Mouse (Mus musculus): ENCODE measurements at regions not wholly inside any gene's neighbourhood (a gene's known extent, or its start where the extent isn't known, plus 50 kb on each side); places are given as distances from the start of the nearest gene placed in this dataset.
A peak's percentile ranks its signal among the peaks of the same experiment; 100 is the strongest.

- ATAC-seq = no peak
- H3K4me2 ChIP-seq (replicated peaks) = no peak overlapping the region
- 38% methylated on average over 8 of the region's 8 CpGs for WGBS
- H3K27me3 ChIP-seq (replicated peaks) = no peaks in the 10 kb centered on the region
- no peak overlapping the region for H3K9ac ChIP-seq
- no peaks in the 10 kb centered on the region for H3K36me3 ChIP-seq
- no peaks in the 10 kb centered on the region for H3K4me1 ChIP-seq (replicated peaks)
- no peak overlapping the region for H3K27ac ChIP-seq
- H3K9me3 ChIP-seq = no peaks in the 10 kb centered on the region
- no peak overlapping the region for H3K4me3 ChIP-seq (replicated peaks)
Measured at GRCm38 (mm10) chr1:121154616-121155015, 177.8 kb downstream of the Insig2 start.

- Histone ChIP-seq H3K9me3 (no peaks in the 10 kb centered on the region), H3K4me2 (replicated peaks) (no peak overlapping the region), H3K27ac (no peak overlapping the region), H3K9ac (no peak overlapping the region), H3K27me3 (replicated peaks) (no peaks in the 10 kb centered on the region; the same call in 1 of the 2 replicates), H3K4me1 (replicated peaks) (no peaks in the 10 kb centered on the region), H3K36me3 (no peaks in the 10 kb centered on the region), H3K4me3 (replicated peaks) (no peak overlapping the region)
- ATAC-seq = no peak
- WGBS = 33% methylated on average over 3 of the region's 3 CpGs
Measured at GRCm38 (mm10) chr1:121168651-121169050, 163.7 kb downstream of the Insig2 start.

GRCm38 (mm10) chr1:121176541-121176940, 155.8 kb downstream of the Insig2 start:
- H3K9ac ChIP-seq = no peak overlapping the region
- 5% methylated on average over 3 of the region's 3 CpGs for WGBS
- peaks cover 41% of the 10 kb centered on the region for H3K27me3 ChIP-seq (replicated peaks)

GRCm38 (mm10) chr1:121177136-121177907, 155.1 kb downstream of the Insig2 start:
- Histone ChIP-seq H3K27ac (no peak overlapping the region), H3K9ac (no peak overlapping the region), H3K4me1 (replicated peaks) (no peaks in the 10 kb centered on the region; the same call in 1 of the 2 replicates), H3K4me3 (replicated peaks) (no peak overlapping the region), H3K4me2 (replicated peaks) (no peak overlapping the region), H3K9me3 (no peaks in the 10 kb centered on the region), H3K27me3 (replicated peaks) (peaks cover 47% of the 10 kb centered on the region), H3K36me3 (no peaks in the 10 kb centered on the region)
- WGBS = 5% methylated on average over 22 of the region's 22 CpGs
- ATAC-seq = no peak

More at GRCm38 (mm10) chr1:121176541-121176940, 155.8 kb downstream of the Insig2 start:
- no peak overlapping the region for H3K27ac ChIP-seq
- no peaks in the 10 kb centered on the region for H3K36me3 ChIP-seq
- H3K4me3 ChIP-seq (replicated peaks) = no peak overlapping the region
- H3K9me3 ChIP-seq = no peaks in the 10 kb centered on the region
- H3K4me1 ChIP-seq (replicated peaks) = no peaks in the 10 kb centered on the region; the same call in 1 of the 2 replicates
- no peak for ATAC-seq
- H3K4me2 ChIP-seq (replicated peaks) = no peak overlapping the region

- under 1% methylated on average over 31 of the region's 31 CpGs for WGBS
- Histone ChIP-seq H3K4me2 (replicated peaks) (peak overlapping the region; percentile 41), H3K27me3 (replicated peaks) (peaks cover 49% of the 10 kb centered on the region), H3K4me3 (replicated peaks) (no peak overlapping the region), H3K27ac (no peak overlapping the region), H3K36me3 (no peaks in the 10 kb centered on the region), H3K9ac (no peak overlapping the region), H3K4me1 (replicated peaks) (no peaks in the 10 kb centered on the region; the same call in 1 of the 2 replicates), H3K9me3 (no peaks in the 10 kb centered on the region)
- ATAC-seq = no peak
Measured at GRCm38 (mm10) chr1:121177908-121178311, 154.5 kb downstream of the Insig2 start.

GRCm38 (mm10) chr1:121178611-121179245, 153.7 kb downstream of the Insig2 start:
- H3K4me1 ChIP-seq (replicated peaks) = no peaks in the 10 kb centered on the region; the same call in 1 of the 2 replicates
- no peak overlapping the region for H3K9ac ChIP-seq
- 1% methylated on average over 17 of the region's 17 CpGs for WGBS
- no peak overlapping the region for H3K4me2 ChIP-seq (replicated peaks)
- H3K36me3 ChIP-seq = no peaks in the 10 kb centered on the region
- H3K27me3 ChIP-seq (replicated peaks) = peaks cover 49% of the 10 kb centered on the region
- H3K27ac ChIP-seq = no peak overlapping the region
- no peak for ATAC-seq
- no peak overlapping the region for H3K4me3 ChIP-seq (replicated peaks)
- no peaks in the 10 kb centered on the region for H3K9me3 ChIP-seq

GRCm38 (mm10) chr1:121180273-121181030, 151.9 kb downstream of the Insig2 start:
- ATAC-seq = peak; percentile 47
- WGBS = 17% methylated on average over 20 of the region's 20 CpGs
- no peaks in the 10 kb centered on the region for H3K9me3 ChIP-seq
- no peak overlapping the region for H3K9ac ChIP-seq
- H3K4me2 ChIP-seq (replicated peaks) = no peak overlapping the region
- no peaks in the 10 kb centered on the region; the same call in 1 of the 2 replicates for H3K4me1 ChIP-seq (replicated peaks)
- no peak overlapping the region for H3K27ac ChIP-seq
- no peak overlapping the region for H3K4me3 ChIP-seq (replicated peaks)
- H3K27me3 ChIP-seq (replicated peaks) = peaks cover 44% of the 10 kb centered on the region
- no peaks in the 10 kb centered on the region for H3K36me3 ChIP-seq

- H3K4me1 ChIP-seq (replicated peaks) = no peaks in the 10 kb centered on the region
- H3K4me3 ChIP-seq (replicated peaks) = no peak overlapping the region
- WGBS = 34% methylated on average over 2 of the region's 2 CpGs
- no peak overlapping the region for H3K4me2 ChIP-seq (replicated peaks)
- H3K9ac ChIP-seq = no peak overlapping the region
- H3K27me3 ChIP-seq (replicated peaks) = no peaks in the 10 kb centered on the region
- H3K9me3 ChIP-seq = no peaks in the 10 kb centered on the region
- H3K36me3 ChIP-seq = no peaks in the 10 kb centered on the region
- no peak overlapping the region for H3K27ac ChIP-seq
- no peak for ATAC-seq
Measured at GRCm38 (mm10) chr1:121188895-121189294, 143.5 kb downstream of the Insig2 start.

- no peak overlapping the region for H3K27ac ChIP-seq
- no peaks in the 10 kb centered on the region for H3K27me3 ChIP-seq (replicated peaks)
- H3K36me3 ChIP-seq = no peaks in the 10 kb centered on the region
- no peaks in the 10 kb centered on the region for H3K4me1 ChIP-seq (replicated peaks)
- no peak overlapping the region for H3K4me2 ChIP-seq (replicated peaks)
- H3K9ac ChIP-seq = no peak overlapping the region
- no peaks in the 10 kb centered on the region for H3K9me3 ChIP-seq
- no peak for ATAC-seq
- 88% methylated on average over 4 of the region's 4 CpGs for WGBS
- H3K4me3 ChIP-seq (replicated peaks) = no peak overlapping the region
Measured at GRCm38 (mm10) chr1:121194800-121195199, 137.6 kb downstream of the Insig2 start.

GRCm38 (mm10) chr1:121215843-121216242, 116.5 kb downstream of the Insig2 start:
- 25% methylated on average over 2 of the region's 2 CpGs for WGBS
- Histone ChIP-seq H3K9ac (no peak overlapping the region), H3K4me1 (replicated peaks) (no peaks in the 10 kb centered on the region), H3K4me2 (replicated peaks) (no peak overlapping the region), H3K4me3 (replicated peaks) (no peak overlapping the region), H3K36me3 (no peaks in the 10 kb centered on the region), H3K9me3 (no peaks in the 10 kb centered on the region), H3K27ac (no peak overlapping the region), H3K27me3 (replicated peaks) (no peaks in the 10 kb centered on the region)
- ATAC-seq = no peak

- H3K36me3 ChIP-seq = no peaks in the 10 kb centered on the region
- H3K9me3 ChIP-seq = no peaks in the 10 kb centered on the region
- no peaks in the 10 kb centered on the region for H3K27me3 ChIP-seq (replicated peaks)
- no peak overlapping the region for H3K4me2 ChIP-seq (replicated peaks)
- H3K4me1 ChIP-seq (replicated peaks) = 0 out of 2 replicates have a peak, but pooled peaks cover 4% of the 10 kb centered on the region
- H3K27ac ChIP-seq = no peak overlapping the region
- WGBS = 46% methylated on average over 11 of the region's 11 CpGs
- no peak overlapping the region for H3K4me3 ChIP-seq (replicated peaks)
- ATAC-seq = no peak
- H3K9ac ChIP-seq = no peak overlapping the region
Measured at GRCm38 (mm10) chr1:121224250-121224649, 108.1 kb downstream of the Insig2 start.
